Mouse (Mus musculus): ENCODE measurements around the gene Pde6h. TPM values are rescaled to one million over a fixed set of nuclear protein-coding genes. Genes with fewer than 3 reads are reported as not detected.
"Not testable (repeated sequence)": the region's sequence is repeated elsewhere in the genome, so short reads cannot be mapped to it uniquely, and the experiment has no call there.

Gene Pde6h
- polyA plus RNA-seq, 1 experiment = 0.42 TPM

- no peak overlapping the region for H3K4me3 ChIP-seq (replicated peaks; ENCODE audit: control insufficient read depth, low read depth, low read length)
- H3K4me1 ChIP-seq (ENCODE audit: control insufficient read depth, insufficient read depth, low read length) = peaks cover 8% of the 10 kb centered on the region
- peak overlapping the region; percentile 28; the same call in 1 of the 2 replicates for H3K27ac ChIP-seq (ENCODE audit: control insufficient read depth, insufficient read depth, low read depth, low read length, poor library complexity)
- 6% methylated on average over 13 of the region's 13 CpGs for WGBS
- TF ChIP-seq POLR2A (IDR thresholded peaks at IDR 0.05; ENCODE audit: borderline replicate concordance, control insufficient read depth, low read depth, low read length) (no peak), CTCF (IDR thresholded peaks at IDR 0.05; ENCODE audit: control insufficient read depth, insufficient read depth, low read length) (no peak)
These were observed 41.2 kb downstream of the Pde6h start for GRCm38 (mm10) chr6:136964609-136965510.

- Histone ChIP-seq H3K4me3 (replicated peaks; ENCODE audit: control insufficient read depth, low read depth, low read length) (no peak overlapping the region), H3K27ac (ENCODE audit: control insufficient read depth, insufficient read depth, low read depth, low read length, poor library complexity) (peak overlapping the region; percentile 50; the same call in 1 of the 2 replicates), H3K4me1 (ENCODE audit: control insufficient read depth, insufficient read depth, low read length) (peaks cover 8% of the 10 kb centered on the region)
- 56% methylated on average over 10 of the region's 10 CpGs for WGBS
- TF ChIP-seq CTCF (IDR thresholded peaks at IDR 0.05; ENCODE audit: control insufficient read depth, insufficient read depth, low read length) (no peak), POLR2A (IDR thresholded peaks at IDR 0.05; ENCODE audit: borderline replicate concordance, control insufficient read depth, low read depth, low read length) (no peak)
These were observed 42.3 kb downstream of the Pde6h start for GRCm38 (mm10) chr6:136965912-136966311.

GRCm38 (mm10) chr6:136967466-136967865, 43.8 kb downstream of the Pde6h start:
- H3K27ac ChIP-seq (ENCODE audit: control insufficient read depth, insufficient read depth, low read depth, low read length, poor library complexity) = peak overlapping the region; percentile 82
- 22% methylated on average over 4 of the region's 4 CpGs for WGBS
- TF ChIP-seq POLR2A (IDR thresholded peaks at IDR 0.05; ENCODE audit: borderline replicate concordance, control insufficient read depth, low read depth, low read length) (no peak), CTCF (IDR thresholded peaks at IDR 0.05; ENCODE audit: control insufficient read depth, insufficient read depth, low read length) (no peak)

GRCm38 (mm10) chr6:136968877-136969276, 45.2 kb downstream of the Pde6h start:
- WGBS = 17% methylated on average over 4 of the region's 4 CpGs
- not testable (repeated sequence) for H3K27ac ChIP-seq (ENCODE audit: control insufficient read depth, insufficient read depth, low read depth, low read length, poor library complexity); H3K4me3 ChIP-seq (replicated peaks; ENCODE audit: control insufficient read depth, low read depth, low read length); H3K4me1 ChIP-seq (ENCODE audit: control insufficient read depth, insufficient read depth, low read length)
- TF ChIP-seq CTCF (IDR thresholded peaks at IDR 0.05; ENCODE audit: control insufficient read depth, insufficient read depth, low read length) = peak; percentile 28; the same call in 1 of the 2 replicates

More at GRCm38 (mm10) chr6:136967466-136967865, 43.8 kb downstream of the Pde6h start:
- H3K4me1 ChIP-seq (ENCODE audit: control insufficient read depth, insufficient read depth, low read length) = peaks cover 8% of the 10 kb centered on the region
- no peak overlapping the region for H3K4me3 ChIP-seq (replicated peaks; ENCODE audit: control insufficient read depth, low read depth, low read length)

GRCm38 (mm10) chr6:136979274-136980082, 55.8 kb downstream of the Pde6h start:
- peak overlapping the region; percentile 21; the same call in 1 of the 2 replicates for H3K27ac ChIP-seq (ENCODE audit: control insufficient read depth, insufficient read depth, low read depth, low read length, poor library complexity)
- peak overlapping the region; percentile 32 for H3K4me3 ChIP-seq (replicated peaks; ENCODE audit: control insufficient read depth, low read depth, low read length)
- TF ChIP-seq POLR2A (IDR thresholded peaks at IDR 0.05; ENCODE audit: borderline replicate concordance, control insufficient read depth, low read depth, low read length) (no peak), CTCF (IDR thresholded peaks at IDR 0.05; ENCODE audit: control insufficient read depth, insufficient read depth, low read length) (no peak)
- H3K4me1 ChIP-seq (ENCODE audit: control insufficient read depth, insufficient read depth, low read length) = peaks cover 3% of the 10 kb centered on the region; the same call in 1 of the 2 replicates
- WGBS = 6% methylated on average over 23 of the region's 23 CpGs

- Histone ChIP-seq H3K4me1 (ENCODE audit: control insufficient read depth, insufficient read depth, low read length) (peaks cover 3% of the 10 kb centered on the region; the same call in 1 of the 2 replicates), H3K27ac (ENCODE audit: control insufficient read depth, insufficient read depth, low read depth, low read length, poor library complexity) (peak overlapping the region; percentile 21; the same call in 1 of the 2 replicates), H3K4me3 (replicated peaks; ENCODE audit: control insufficient read depth, low read depth, low read length) (no peak overlapping the region)
- WGBS = 0% methylated on average over 3 of the region's 3 CpGs
- TF ChIP-seq POLR2A (IDR thresholded peaks at IDR 0.05; ENCODE audit: borderline replicate concordance, control insufficient read depth, low read depth, low read length) (no peak), CTCF (IDR thresholded peaks at IDR 0.05; ENCODE audit: control insufficient read depth, insufficient read depth, low read length) (peak; percentile 28)
These were observed 56.7 kb downstream of the Pde6h start for GRCm38 (mm10) chr6:136980331-136980746.

- TF ChIP-seq CTCF (IDR thresholded peaks at IDR 0.05; ENCODE audit: control insufficient read depth, insufficient read depth, low read length) = no peak
- TF ChIP-seq POLR2A (IDR thresholded peaks at IDR 0.05; ENCODE audit: borderline replicate concordance, control insufficient read depth, low read depth, low read length) = no peak
These were observed 58.9 kb downstream of the Pde6h start for GRCm38 (mm10) chr6:136982581-136982980.

GRCm38 (mm10) chr6:136983201-136983600, 59.6 kb downstream of the Pde6h start:
- 63% methylated on average over 7 of the region's 7 CpGs for WGBS
- Histone ChIP-seq H3K4me1 (ENCODE audit: control insufficient read depth, insufficient read depth, low read length) (peaks cover 2% of the 10 kb centered on the region; the same call in 1 of the 2 replicates), H3K4me3 (replicated peaks; ENCODE audit: control insufficient read depth, low read depth, low read length) (no peak overlapping the region), H3K27ac (ENCODE audit: control insufficient read depth, insufficient read depth, low read depth, low read length, poor library complexity) (no peak overlapping the region)
- TF ChIP-seq CTCF (IDR thresholded peaks at IDR 0.05; ENCODE audit: control insufficient read depth, insufficient read depth, low read length) (no peak), POLR2A (IDR thresholded peaks at IDR 0.05; ENCODE audit: borderline replicate concordance, control insufficient read depth, low read depth, low read length) (no peak)

More at GRCm38 (mm10) chr6:136982581-136982980, 58.9 kb downstream of the Pde6h start:
- 76% methylated on average over 6 of the region's 6 CpGs for WGBS
- Histone ChIP-seq H3K27ac (ENCODE audit: control insufficient read depth, insufficient read depth, low read depth, low read length, poor library complexity) (no peak overlapping the region), H3K4me3 (replicated peaks; ENCODE audit: control insufficient read depth, low read depth, low read length) (no peak overlapping the region), H3K4me1 (ENCODE audit: control insufficient read depth, insufficient read depth, low read length) (peaks cover 3% of the 10 kb centered on the region; the same call in 1 of the 2 replicates)

Measured in bone marrow, adult 2 months (tissue).